Mouse (Mus musculus): ENCODE measurements around the gene Samd4b.

- no peak for TF ChIP-seq CHD2 (IDR thresholded peaks at IDR 0.05; ENCODE audit: low read depth, low read length)
- TF ChIP-seq HCFC1 (IDR thresholded peaks at IDR 0.05; ENCODE audit: borderline replicate concordance, insufficient read depth, low read length): no peak
Measured at GRCm38 (mm10) chr7:28362441-28363060, 235.4 kb downstream of the Samd4b start.
